Mouse (Mus musculus) liver, adult (tissue): ENCODE data around the gene Ang5.
"Not testable (repeated sequence)": the region's sequence is repeated elsewhere in the genome, so short reads cannot be mapped to it uniquely, and the experiment has no call there.

Source experiments
- GATA4 ChIP-seq: IDR thresholded peaks from 2 replicates; pipeline ENCODE4 v1.6.1; 2014; ENCODE audit warnings: mild to moderate bottlenecking, low read length; ENCODE audit not compliant: insufficient replicate concordance

The Ang5 gene

DNA sequence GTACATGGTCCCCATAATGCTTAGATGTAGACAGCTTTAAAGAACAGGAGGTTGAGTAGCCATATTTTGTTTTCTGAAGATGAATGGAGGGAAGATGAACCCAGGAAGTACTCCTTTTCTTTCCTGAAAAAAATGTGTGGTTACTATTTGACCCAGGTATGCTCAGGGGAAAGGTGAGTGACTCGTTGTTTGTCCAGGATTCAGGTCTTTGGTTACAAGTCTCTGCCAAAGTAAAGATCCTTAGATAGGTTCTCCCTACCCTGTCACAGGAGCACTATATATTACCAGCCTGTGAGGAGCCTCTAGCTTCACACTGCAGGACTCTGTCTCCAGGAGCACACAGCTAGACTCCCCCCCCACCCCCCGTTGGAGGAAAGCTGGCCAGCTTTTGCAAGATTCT lies at the start of gene Ang5:
Gene Ang5, plus strand, starts transcription at position 301 of the 400 bp plus-strand sequence.
- not testable (repeated sequence) for TF ChIP-seq GATA4

DNA sequence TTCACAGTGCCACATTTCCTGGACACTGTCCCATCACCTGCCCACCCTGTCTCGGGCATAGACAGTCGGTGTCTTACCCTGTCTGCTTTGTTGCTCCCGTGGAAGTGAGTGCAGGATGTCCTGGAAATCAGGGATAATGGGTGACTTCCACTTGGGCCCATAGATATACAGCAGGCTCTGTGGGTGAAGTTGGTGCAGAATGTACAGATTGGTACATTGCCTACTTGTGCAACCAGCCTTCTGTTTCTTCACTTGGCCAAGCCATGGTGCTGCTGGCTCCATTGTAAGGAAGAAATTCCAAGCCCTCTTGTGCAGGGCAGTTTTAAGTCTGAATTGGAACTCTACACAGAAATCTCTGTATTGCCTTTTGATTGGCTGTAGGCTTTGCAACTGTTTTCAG lies 33.4 kb upstream of the Ang5 start, which contains the start of gene Ear10:
Gene Ear10, minus strand, starts transcription at position 101 of the 400 bp plus-strand sequence.
- not testable (repeated sequence) for TF ChIP-seq GATA4

DNA sequence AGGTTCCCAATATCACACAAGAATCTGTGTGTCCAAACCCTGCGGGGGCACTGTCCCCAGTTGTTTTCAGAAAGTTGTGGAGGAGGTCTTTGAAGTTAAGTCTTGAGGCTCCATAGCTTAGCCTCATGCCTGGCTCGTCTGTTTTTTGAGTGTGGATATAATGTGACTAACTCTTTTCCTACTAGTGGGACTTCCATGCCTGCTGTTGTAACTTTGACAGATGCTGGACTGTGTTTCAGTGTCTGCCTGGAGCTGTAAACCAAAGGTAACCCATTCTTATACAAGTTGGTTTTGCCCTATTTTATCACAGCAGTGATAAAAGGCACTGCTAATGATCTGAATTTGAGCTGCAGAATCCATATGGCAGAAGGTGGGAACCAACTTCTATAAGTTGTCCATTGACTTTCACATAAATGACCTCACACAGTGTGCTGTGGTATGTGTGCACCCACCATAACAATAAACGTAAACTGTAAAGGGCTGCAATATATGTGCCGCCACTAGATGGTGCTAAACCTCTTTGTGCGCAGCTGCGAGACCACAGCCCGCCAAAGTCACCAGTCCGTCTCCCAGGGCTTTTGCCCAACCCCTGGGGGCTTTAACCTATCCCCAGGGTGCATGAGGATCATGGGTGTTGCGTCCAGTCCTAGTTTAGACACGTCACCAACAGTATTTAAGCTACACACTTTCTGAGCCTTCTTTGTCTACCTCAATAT lies 32.0 kb upstream of the Ang5 start, which contains the start of gene Gm8113:
Gene Gm8113, plus strand, starts transcription at position 703 of the 716 bp plus-strand sequence.
- TF ChIP-seq GATA4: not testable (repeated sequence)

DNA sequence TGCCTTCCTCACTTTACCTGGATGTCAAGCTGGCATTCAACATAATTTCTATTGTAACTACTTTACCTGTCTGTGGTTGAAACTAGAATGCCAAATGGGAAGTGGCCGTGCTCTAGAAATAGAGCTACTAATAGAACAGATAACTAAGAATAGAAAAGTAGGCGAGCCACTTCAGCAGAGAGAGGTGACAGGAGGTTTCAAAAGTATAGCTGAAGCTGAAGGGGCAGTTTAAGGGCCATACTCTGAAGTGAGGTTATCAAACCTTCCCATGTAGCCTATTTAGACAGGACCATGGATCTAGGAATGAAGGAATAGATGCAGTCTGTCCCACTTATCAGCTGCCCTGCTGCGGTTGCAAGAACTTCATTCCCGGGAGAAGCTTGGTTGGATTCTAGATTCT lies 26.6 kb downstream of the Ang5 start:
- no peak for TF ChIP-seq GATA4

DNA sequence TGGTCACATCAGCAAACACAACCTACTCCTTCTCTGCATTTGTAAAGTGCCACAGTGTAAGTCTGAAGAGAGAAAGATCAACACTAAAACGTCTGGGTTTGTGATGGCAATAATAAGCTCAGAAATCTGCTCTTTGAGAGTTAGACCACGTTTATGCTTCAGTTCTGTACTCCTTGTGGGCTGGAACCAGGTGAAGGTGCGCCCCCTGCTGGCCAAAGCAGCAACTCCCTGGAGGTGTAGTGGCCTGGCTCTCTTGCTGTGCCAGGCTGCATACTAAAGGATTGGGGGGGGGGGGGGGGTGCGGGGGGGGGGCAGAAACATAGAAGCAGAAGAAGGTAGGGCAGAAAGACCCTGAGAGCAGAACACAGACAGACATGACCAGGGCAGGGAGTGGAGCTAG lies 27.0 kb downstream of the Ang5 start:
- no peak for TF ChIP-seq GATA4

DNA sequence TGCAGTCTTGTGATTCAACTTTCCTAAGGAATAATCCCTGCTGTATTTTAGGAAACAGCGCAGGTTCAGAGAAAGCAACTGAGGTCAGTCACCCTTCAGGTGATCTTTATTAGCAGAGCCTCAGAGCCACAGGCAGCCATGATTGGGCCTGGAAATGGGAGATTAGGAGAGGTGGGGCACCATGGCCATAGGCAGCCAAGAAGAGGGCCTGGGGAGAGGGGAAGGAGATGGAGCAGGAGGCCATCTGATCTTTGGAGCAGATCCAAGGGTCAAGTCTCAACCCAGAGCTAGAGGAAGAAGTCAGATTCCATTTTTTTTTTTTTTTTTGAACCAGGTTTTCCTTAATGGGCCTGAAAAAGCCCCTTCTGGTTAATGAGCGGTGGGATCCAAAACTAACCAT lies 29.3 kb downstream of the Ang5 start:
- TF ChIP-seq GATA4: no peak

DNA sequence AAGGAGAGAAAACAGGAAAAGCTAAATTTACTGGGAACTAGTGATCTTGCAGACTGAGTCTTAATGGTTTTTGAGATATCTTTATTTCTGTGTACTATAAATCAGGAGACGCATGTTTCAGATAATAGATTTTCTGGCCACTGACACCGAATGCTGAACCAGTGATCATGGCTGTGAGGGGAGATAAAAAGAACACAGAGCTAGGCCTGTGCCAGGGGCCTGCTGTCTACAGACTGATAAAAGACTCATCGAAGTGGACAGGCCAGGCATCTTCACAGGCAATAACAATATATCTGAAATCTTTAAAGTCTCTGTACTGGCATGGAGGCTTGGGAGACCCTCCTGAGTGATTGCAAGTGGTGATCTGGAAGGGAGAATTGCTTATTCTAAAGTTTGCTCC lies 44.7 kb downstream of the Ang5 start:
- no peak for TF ChIP-seq GATA4

DNA sequence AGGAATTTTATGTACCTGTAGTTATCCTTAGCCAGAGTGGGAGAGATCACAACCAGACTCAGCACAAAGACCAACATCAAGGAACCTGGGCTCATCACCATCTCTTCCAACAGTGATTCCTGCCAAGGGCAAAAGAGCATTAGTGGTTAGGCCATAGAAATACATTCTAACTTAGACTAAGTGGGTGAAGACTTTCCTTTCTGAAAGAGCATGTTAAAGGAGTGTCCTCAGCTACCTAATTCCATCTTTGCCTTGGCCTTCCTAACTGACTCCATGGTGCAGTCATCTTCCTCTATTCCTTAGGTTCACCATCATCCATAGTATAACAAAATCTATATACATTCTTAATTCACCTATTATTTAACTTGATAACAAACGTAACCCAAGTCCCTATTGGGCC lies 45.3 kb downstream of the Ang5 start, which contains the start of gene Ang6:
Gene Ang6, minus strand, starts transcription at position 101 of the 400 bp plus-strand sequence.
- no peak for TF ChIP-seq GATA4
